Mouse (Mus musculus): ENCODE data around the gene Abl2. TPM values are rescaled to one million over a fixed set of nuclear protein-coding genes. Genes with fewer than 3 reads are reported as not detected.

Gene Abl2
- total RNA-seq, 2 experiments from 2014 or later = 24.2 to 25.3 TPM

GRCm38 (mm10) chr1:156581149-156581548 lies 22.6 kb downstream of the Abl2 start:
- DNase-seq = no peak
- intact Hi-C loops (cut with DNase I) = no loop called here

- intact Hi-C loops (cut with DNase I) = loop anchor here (2.0 kb wide), 1 partner anchor 49 kb away; no protein-coding TSS in a partner anchor
- no peak for DNase-seq
These were observed 25.6 kb downstream of the Abl2 start for GRCm38 (mm10) chr1:156584175-156584574.

GRCm38 (mm10) chr1:156585512-156585911 lies 26.9 kb downstream of the Abl2 start:
- intact Hi-C loops (cut with DNase I) = loop anchor here (2.0 kb wide), 1 partner anchor 47 kb away; no protein-coding TSS in a partner anchor
- DNase-seq = no peak

GRCm38 (mm10) chr1:156589811-156590305 lies 31.3 kb downstream of the Abl2 start:
- intact Hi-C loops (cut with DNase I) = no loop called here
- peak; percentile 30 to 31 for DNase-seq

- intact Hi-C loops (cut with DNase I) = no loop called here
These were observed 31.8 kb downstream of the Abl2 start for GRCm38 (mm10) chr1:156590357-156590756.

GRCm38 (mm10) chr1:156593267-156593666 lies 34.7 kb downstream of the Abl2 start:
- DNase-seq = no peak
- intact Hi-C loops (cut with DNase I) = no loop called here

More at GRCm38 (mm10) chr1:156590357-156590756, 31.8 kb downstream of the Abl2 start:
- DNase-seq = no peak

- intact Hi-C loops (cut with DNase I) = no loop called here
- no peak for DNase-seq
These were observed 38.5 kb downstream of the Abl2 start for GRCm38 (mm10) chr1:156597089-156597488.

GRCm38 (mm10) chr1:156602545-156602944 lies 44.0 kb downstream of the Abl2 start:
- intact Hi-C loops (cut with DNase I) = no loop called here
- DNase-seq = no peak

GRCm38 (mm10) chr1:156605094-156605866 lies 46.7 kb downstream of the Abl2 start:
- intact Hi-C loops (cut with DNase I) = no loop called here

GRCm38 (mm10) chr1:156605940-156606339 lies 47.4 kb downstream of the Abl2 start:
- DNase-seq = no peak
- intact Hi-C loops (cut with DNase I) = no loop called here

More at GRCm38 (mm10) chr1:156605094-156605866, 46.7 kb downstream of the Abl2 start:
- DNase-seq = no peak

GRCm38 (mm10) chr1:156608496-156608895 lies 49.9 kb downstream of the Abl2 start:
- intact Hi-C loops (cut with DNase I) = no loop called here
- no peak for DNase-seq

- intact Hi-C loops (cut with DNase I) = no loop called here
- DNase-seq = no peak
These were observed 51.7 kb downstream of the Abl2 start for GRCm38 (mm10) chr1:156610257-156610656.

GRCm38 (mm10) chr1:156613855-156614530 lies 55.4 kb downstream of the Abl2 start:
- peak; percentile 20 to 34 for DNase-seq
- intact Hi-C loops (cut with DNase I) = no loop called here

GRCm38 (mm10) chr1:156614710-156615109 lies 56.1 kb downstream of the Abl2 start:
- intact Hi-C loops (cut with DNase I) = loop anchor here (5.0 kb wide), 1 partner anchor 57 kb away; the partner anchor contains the start of gene Abl2

GRCm38 (mm10) chr1:156615381-156616133 lies 57.0 kb downstream of the Abl2 start:
- DNase-seq = peak; percentile 87 to 88
- intact Hi-C loops (cut with DNase I) = loop anchor here (5.0 kb wide), 1 partner anchor 58 kb away; the partner anchor contains the start of gene Abl2

More at GRCm38 (mm10) chr1:156614710-156615109, 56.1 kb downstream of the Abl2 start:
- no peak for DNase-seq

- peak; percentile 29 to 31 for DNase-seq
- intact Hi-C loops (cut with DNase I) = loop anchor here (5.0 kb wide), 1 partner anchor 60 kb away; the partner anchor contains the start of gene Abl2
These were observed 58.5 kb downstream of the Abl2 start for GRCm38 (mm10) chr1:156616989-156617598.

GRCm38 (mm10) chr1:156617811-156618210 lies 59.2 kb downstream of the Abl2 start:
- no peak for DNase-seq
- intact Hi-C loops (cut with DNase I) = loop anchor here (5.0 kb wide), 1 partner anchor 61 kb away; the partner anchor contains the start of gene Abl2

GRCm38 (mm10) chr1:156620292-156620909 lies 61.8 kb downstream of the Abl2 start:
- intact Hi-C loops (cut with DNase I) = no loop called here
- no peak for DNase-seq

GRCm38 (mm10) chr1:156620951-156621350 lies 62.4 kb downstream of the Abl2 start:
- intact Hi-C loops (cut with DNase I) = no loop called here
- DNase-seq = no peak

- intact Hi-C loops (cut with DNase I) = no loop called here
- no peak for DNase-seq
These were observed 65.6 kb downstream of the Abl2 start for GRCm38 (mm10) chr1:156624231-156624630.
